Mouse (Mus musculus): ENCODE data around the gene Efr3b. TPM values are rescaled to one million over a fixed set of nuclear protein-coding genes. Genes with fewer than 3 reads are reported as not detected.
A peak's percentile ranks its signal among the peaks of the same experiment; 100 is the strongest.

The Efr3b gene
- 24.5 and 27.2 TPM in 2 replicates for polyA plus RNA-seq (2016; fragmentation: Nextera tagmentation; extraction: Ambion mirVana)

- Histone ChIP-seq H3K4me2 (peak within 1 kb of the TSS; percentile 76), H3K4me3 (replicated peaks) (peak within 1 kb of the TSS; percentile 84), H3K4me1 (peaks cover 23% of the 10 kb centered on the region), H3K9me3 (no peaks in the 10 kb centered on the region), H3K27me3 (peaks cover 30% of the 10 kb centered on the region; the same call in 1 of the 2 replicates), H3K9ac (peak within 1 kb of the TSS; percentile 89), H3K27ac (peak within 1 kb of the TSS; percentile 67), H3K36me3 (replicated peaks) (no peaks in the 10 kb centered on the region)
- peak; percentile 98 for ATAC-seq (ENCODE audit: low FRiP score)
- WGBS = under 1% methylated on average over 73 of the region's 78 CpGs
These were observed at the start of gene Efr3b for GRCm38 (mm10) chr12:4038061-4039041. Gene Efr3b, minus strand, starts transcription at chr12:4038915.

- no peak overlapping the region for H3K27ac ChIP-seq
- H3K9ac ChIP-seq = no peak overlapping the region
- H3K4me3 ChIP-seq (replicated peaks) = peak overlapping the region; percentile 55; the same call in 1 of the 2 replicates
- no peaks in the 10 kb centered on the region for H3K9me3 ChIP-seq
- no peak for ATAC-seq (ENCODE audit: low FRiP score)
- peaks cover 24% of the 10 kb centered on the region for H3K36me3 ChIP-seq (replicated peaks)
- peak overlapping the region; percentile 58 for H3K4me2 ChIP-seq
- H3K27me3 ChIP-seq = no peaks in the 10 kb centered on the region
- peaks cover 10% of the 10 kb centered on the region for H3K4me1 ChIP-seq
- 75% methylated on average over 8 of the region's 8 CpGs for WGBS
These were observed 44.7 kb upstream of the Efr3b start for GRCm38 (mm10) chr12:4083441-4083840.

- peak within 1 kb of the TSS; percentile 96 for H3K27ac ChIP-seq
- H3K36me3 ChIP-seq (replicated peaks) = peaks cover 19% of the 10 kb centered on the region
- WGBS = 5% methylated on average over 59 of the region's 59 CpGs
- ATAC-seq (ENCODE audit: low FRiP score) = peak; percentile 97
- peaks cover 9% of the 10 kb centered on the region for H3K4me1 ChIP-seq
- H3K27me3 ChIP-seq = no peaks in the 10 kb centered on the region
- no peaks in the 10 kb centered on the region for H3K9me3 ChIP-seq
- peak within 1 kb of the TSS; percentile 55 for H3K4me3 ChIP-seq (replicated peaks)
- H3K9ac ChIP-seq = peak within 1 kb of the TSS; percentile 67
- H3K4me2 ChIP-seq = peak within 1 kb of the TSS; percentile 58
These were observed 43.7 kb upstream of the Efr3b start, which contains the start of gene Dnajc27 for GRCm38 (mm10) chr12:4082132-4083001. Gene Dnajc27, plus strand, starts transcription at chr12:4082583.

- H3K27me3 ChIP-seq = no peaks in the 10 kb centered on the region
- ATAC-seq (ENCODE audit: low FRiP score) = no peak
- 0% methylated on average over 2 of the region's 2 CpGs for WGBS
- H3K9me3 ChIP-seq = no peaks in the 10 kb centered on the region
- no peak overlapping the region for H3K4me3 ChIP-seq (replicated peaks)
- H3K27ac ChIP-seq = no peak overlapping the region
- no peak overlapping the region for H3K9ac ChIP-seq
- no peaks in the 10 kb centered on the region for H3K36me3 ChIP-seq (replicated peaks)
- no peak overlapping the region for H3K4me2 ChIP-seq
- peaks cover 9% of the 10 kb centered on the region for H3K4me1 ChIP-seq
These were observed 41.6 kb upstream of the Efr3b start for GRCm38 (mm10) chr12:4080311-4080710.

- no peaks in the 10 kb centered on the region for H3K27me3 ChIP-seq
- no peak overlapping the region for H3K4me2 ChIP-seq
- 77% methylated on average over 1 of the region's 1 CpGs for WGBS
- peaks cover 1% of the 10 kb centered on the region; the same call in 1 of the 2 replicates for H3K4me1 ChIP-seq
- H3K9me3 ChIP-seq = no peaks in the 10 kb centered on the region
- H3K27ac ChIP-seq = no peak overlapping the region
- no peak for ATAC-seq (ENCODE audit: low FRiP score)
- H3K9ac ChIP-seq = no peak overlapping the region
- H3K4me3 ChIP-seq (replicated peaks) = no peak overlapping the region
- H3K36me3 ChIP-seq (replicated peaks) = no peaks in the 10 kb centered on the region
These were observed 39.4 kb upstream of the Efr3b start for GRCm38 (mm10) chr12:4078069-4078468.

- no peak overlapping the region for H3K4me3 ChIP-seq (replicated peaks)
- H3K27me3 ChIP-seq = no peaks in the 10 kb centered on the region
- no peak for ATAC-seq (ENCODE audit: low FRiP score)
- no peaks in the 10 kb centered on the region for H3K4me1 ChIP-seq
- no peak overlapping the region for H3K4me2 ChIP-seq
- no peak overlapping the region for H3K9ac ChIP-seq
- H3K36me3 ChIP-seq (replicated peaks) = no peaks in the 10 kb centered on the region
- H3K9me3 ChIP-seq = no peaks in the 10 kb centered on the region
- H3K27ac ChIP-seq = no peak overlapping the region
These were observed 37.7 kb upstream of the Efr3b start for GRCm38 (mm10) chr12:4076383-4076782.

- no peaks in the 10 kb centered on the region for H3K4me1 ChIP-seq
- H3K9ac ChIP-seq = no peak overlapping the region; the same call in 1 of the 2 replicates
- no peak overlapping the region for H3K4me3 ChIP-seq (replicated peaks)
- no peaks in the 10 kb centered on the region for H3K36me3 ChIP-seq (replicated peaks)
- H3K4me2 ChIP-seq = no peak overlapping the region
- H3K9me3 ChIP-seq = no peaks in the 10 kb centered on the region
- no peak overlapping the region for H3K27ac ChIP-seq
- WGBS = 64% methylated on average over 8 of the region's 8 CpGs
- no peaks in the 10 kb centered on the region for H3K27me3 ChIP-seq
- ATAC-seq (ENCODE audit: low FRiP score) = no peak
These were observed 36.7 kb upstream of the Efr3b start for GRCm38 (mm10) chr12:4075407-4075806.

GRCm38 (mm10) chr12:4071671-4072070 lies 33.0 kb upstream of the Efr3b start:
- Histone ChIP-seq H3K4me3 (replicated peaks) (no peak overlapping the region), H3K4me2 (no peak overlapping the region), H3K36me3 (replicated peaks) (no peaks in the 10 kb centered on the region), H3K9ac (no peak overlapping the region), H3K27me3 (no peaks in the 10 kb centered on the region), H3K27ac (no peak overlapping the region), H3K4me1 (no peaks in the 10 kb centered on the region), H3K9me3 (no peaks in the 10 kb centered on the region)
- no peak for ATAC-seq (ENCODE audit: low FRiP score)
- WGBS = 89% methylated on average over 9 of the region's 9 CpGs

GRCm38 (mm10) chr12:4068551-4068950 lies 29.8 kb upstream of the Efr3b start:
- Histone ChIP-seq H3K9me3 (no peaks in the 10 kb centered on the region), H3K27ac (no peak overlapping the region), H3K4me2 (no peak overlapping the region), H3K27me3 (no peaks in the 10 kb centered on the region), H3K4me1 (no peaks in the 10 kb centered on the region), H3K4me3 (replicated peaks) (no peak overlapping the region), H3K36me3 (replicated peaks) (no peaks in the 10 kb centered on the region), H3K9ac (no peak overlapping the region)
- ATAC-seq (ENCODE audit: low FRiP score) = no peak
- 80% methylated on average over 4 of the region's 4 CpGs for WGBS

- WGBS = 77% methylated on average over 6 of the region's 6 CpGs
- Histone ChIP-seq H3K9me3 (no peaks in the 10 kb centered on the region), H3K27me3 (no peaks in the 10 kb centered on the region), H3K4me3 (replicated peaks) (no peak overlapping the region), H3K4me2 (no peak overlapping the region), H3K36me3 (replicated peaks) (no peaks in the 10 kb centered on the region), H3K9ac (no peak overlapping the region), H3K4me1 (no peaks in the 10 kb centered on the region), H3K27ac (no peak overlapping the region)
- ATAC-seq (ENCODE audit: low FRiP score) = no peak
These were observed 28.2 kb upstream of the Efr3b start for GRCm38 (mm10) chr12:4066681-4067459.

GRCm38 (mm10) chr12:4065944-4066343 lies 27.2 kb upstream of the Efr3b start:
- Histone ChIP-seq H3K4me2 (no peak overlapping the region), H3K4me3 (replicated peaks) (no peak overlapping the region), H3K27ac (no peak overlapping the region), H3K36me3 (replicated peaks) (no peaks in the 10 kb centered on the region), H3K27me3 (no peaks in the 10 kb centered on the region), H3K4me1 (no peaks in the 10 kb centered on the region), H3K9me3 (no peaks in the 10 kb centered on the region), H3K9ac (no peak overlapping the region)
- 79% methylated on average over 8 of the region's 8 CpGs for WGBS
- ATAC-seq (ENCODE audit: low FRiP score) = no peak

Measured in forebrain, embryonic 12.5 days (tissue).